Mouse (Mus musculus) stomach, postnatal 0 days (tissue): ENCODE measurements around the gene Slc2a2.

ENCODE experiments used
- CTCF ChIP-seq: IDR thresholded peaks from 2 replicates; pipeline ENCODE4 v1.5.1; 2016; ENCODE audit warnings: antibody characterized with exemption, low read depth, mild to moderate bottlenecking, moderate library complexity
- EP300 ChIP-seq: optimal IDR thresholded peaks from 2 replicates; pipeline ENCODE3; 2016; ENCODE audit warnings: antibody characterized with exemption

DNA sequence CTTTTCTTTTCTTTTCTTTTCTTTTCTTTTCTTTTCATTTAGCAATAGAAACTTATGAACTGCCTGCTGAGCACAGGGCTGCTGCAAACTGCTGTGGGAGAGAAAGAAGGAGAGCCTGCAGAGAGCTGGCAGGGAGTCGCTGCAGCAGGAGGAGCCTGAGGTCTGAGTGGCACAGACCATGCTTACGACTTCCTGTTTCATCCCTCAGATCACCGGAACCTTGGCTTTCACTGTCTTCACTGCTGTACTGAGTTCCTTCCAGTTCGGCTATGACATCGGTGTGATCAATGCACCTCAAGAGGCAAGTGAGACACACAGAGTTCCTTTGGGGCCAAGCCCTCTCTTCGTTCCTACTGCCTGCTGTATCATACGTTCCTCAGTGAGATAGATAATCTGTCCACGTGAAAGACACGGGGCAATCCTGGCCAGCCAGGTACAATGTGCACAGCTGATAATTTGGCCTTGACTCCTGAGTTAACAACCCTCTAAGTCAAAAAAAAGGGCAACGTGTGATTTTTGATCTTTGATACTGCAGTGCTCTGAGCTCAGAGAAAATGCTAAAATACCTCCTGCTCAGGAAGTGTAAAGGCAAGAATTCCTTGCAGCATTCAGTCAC is 7.9 kb downstream of the Slc2a2 start:
- no peak for TF ChIP-seq EP300
- TF ChIP-seq CTCF, result no peak
